Mouse (Mus musculus) natural killer cell, adult 2 months (primary cell): Measurements from ENCODE around the gene Birc3.

Experiments
- DNase-seq, 2 experiments: peaks; one replicate each; pipeline ENCODE4 v3.0.0; 2022; ENCODE audit warnings: low spot score in 2 of 2

The Birc3 gene

DNA sequence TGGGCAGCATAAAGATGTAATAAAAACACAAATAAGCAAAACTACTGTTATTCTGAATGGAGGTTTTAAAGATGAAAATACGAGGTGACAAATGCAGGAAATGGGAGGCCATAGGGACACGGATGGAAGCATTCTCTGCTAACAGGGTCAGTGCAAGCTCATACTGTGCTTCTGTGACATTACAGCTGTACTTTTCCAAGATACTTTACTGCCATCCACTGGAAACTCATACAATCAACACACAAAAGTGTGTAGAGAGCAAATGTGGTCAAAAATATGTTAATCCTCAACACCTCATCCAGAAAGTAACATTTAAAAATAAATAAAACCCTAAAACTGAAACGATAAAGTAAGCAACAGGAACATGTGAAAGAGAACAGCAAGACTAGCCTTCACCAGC is 50.2 kb downstream of the Birc3 start:
- no peak for DNase-seq

DNA sequence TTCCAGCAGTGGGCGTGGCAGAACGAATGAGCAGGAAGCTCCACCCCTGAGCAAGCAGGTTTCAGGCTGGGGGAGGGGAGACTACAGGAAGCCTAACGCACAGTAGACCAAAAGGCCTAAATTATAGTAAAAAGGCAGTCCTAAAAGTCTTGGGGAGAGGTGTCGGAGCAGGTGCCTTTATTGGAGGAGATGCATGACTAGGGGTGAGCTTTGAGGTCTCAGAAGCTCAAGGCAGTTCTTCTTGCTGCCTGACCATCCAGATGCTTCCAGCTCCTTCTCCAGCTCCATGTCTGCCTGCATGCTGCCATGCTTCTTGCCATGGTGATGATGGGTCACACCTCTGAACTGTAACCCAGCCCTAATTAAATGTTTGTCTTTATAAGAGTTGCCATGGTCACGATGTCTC is 67.9 kb downstream of the Birc3 start:
- no peak for DNase-seq
